ENCODE assay signal across 10 mouse cellular contexts in the genomic region with DNA sequence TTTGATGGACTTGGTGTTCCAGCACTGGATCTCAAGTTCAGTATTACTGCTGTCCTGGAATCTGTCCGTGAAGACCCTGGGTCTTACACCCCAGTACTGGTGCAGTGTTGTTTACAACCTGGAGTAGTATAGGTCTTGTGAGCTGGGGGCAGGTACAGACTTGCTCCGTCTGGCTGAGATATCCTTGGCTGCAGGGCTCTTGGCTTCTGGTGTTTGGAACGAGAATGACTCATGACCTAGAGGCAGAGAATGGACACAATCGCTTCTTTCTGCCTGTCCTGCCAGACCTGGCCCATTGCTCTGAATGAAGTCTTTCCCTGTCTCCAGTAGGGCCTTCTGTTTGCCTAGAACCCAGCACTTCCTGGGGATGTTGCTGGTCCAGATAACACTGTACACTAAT.
"Had no signal": no experiment of that assay in that cellular context is flagged by ENCODE, and none has a peak within 500 bp of the region (broad histone marks: within the 10 kb centered on the region; RNA-seq: fewer than 3 reads in every experiment).

No protein-coding gene starts in this region.

- H3K9ac ChIP-seq: limb, embryonic 13.5 days; liver, embryonic 14.5 days; midbrain, embryonic 15.5 days; neural tube, embryonic 12.5 days had no signal

- H3K27me3 ChIP-seq: limb, embryonic 13.5 days; midbrain, embryonic 15.5 days had no signal

- H3K4me1 ChIP-seq: midbrain, embryonic 15.5 days; neural tube, embryonic 12.5 days had no signal

- H3K36me3 ChIP-seq: midbrain, embryonic 15.5 days; neural tube, embryonic 12.5 days had no signal

- DNase-seq: kidney, adult 8-10 months; kidney, postnatal 25 days; layer of hippocampus, adult 9-11 months; lung, adult 18-20 months; spleen, adult 18-20 months had no signal

- H3K4me3 ChIP-seq: limb, embryonic 13.5 days; midbrain, embryonic 15.5 days; neural tube, embryonic 12.5 days had no signal

- H3K4me2 ChIP-seq: limb, embryonic 13.5 days; midbrain, embryonic 11.5 days; midbrain, embryonic 15.5 days; neural tube, embryonic 12.5 days had no signal

- H3K9me3 ChIP-seq: limb, embryonic 13.5 days; midbrain, embryonic 15.5 days; neural tube, embryonic 12.5 days had no signal

- H3K27ac ChIP-seq: limb, embryonic 13.5 days; liver, embryonic 14.5 days; midbrain, embryonic 15.5 days; neural tube, embryonic 12.5 days had no signal

- ATAC-seq: midbrain, embryonic 15.5 days had no signal
